Mouse (Mus musculus): ENCODE measurements around the gene Fam122b. TPM values are rescaled to one million over a fixed set of nuclear protein-coding genes. Genes with fewer than 3 reads are reported as not detected.

The Fam122b gene
- polyA plus RNA-seq, 1 experiment, result 2.9 TPM

GRCm38 (mm10) chrX:53240011-53240410 lies 29.6 kb downstream of the Fam122b start, which contains the start of gene Plac1:
TSS of gene Plac1 (minus strand) at chrX:53240111.
- no peak within 1 kb of the TSS for H3K4me3 ChIP-seq (ENCODE audit: control insufficient read depth, low read depth, low read length)
- no peak within 1 kb of the TSS for H3K27ac ChIP-seq (ENCODE audit: control insufficient read depth, insufficient read depth, low read depth, low read length)
- TF ChIP-seq POLR2A (IDR thresholded peaks at IDR 0.05; ENCODE audit: control insufficient read depth, low read depth, low read length) (no peak), CTCF (IDR thresholded peaks at IDR 0.05; ENCODE audit: control insufficient read depth, insufficient read depth, insufficient replicate concordance, low read depth, low read length) (no peak)
- no peaks in the 10 kb centered on the region for H3K27me3 ChIP-seq (ENCODE audit: control insufficient read depth, insufficient read depth, low read length)
- no peaks in the 10 kb centered on the region for H3K4me1 ChIP-seq (ENCODE audit: control insufficient read depth, insufficient read depth, low read length)
- H3K36me3 ChIP-seq (ENCODE audit: control insufficient read depth, insufficient read depth, low read length), result no peaks in the 10 kb centered on the region

GRCm38 (mm10) chrX:53237971-53238370 lies 31.6 kb downstream of the Fam122b start:
- H3K36me3 ChIP-seq (ENCODE audit: control insufficient read depth, insufficient read depth, low read length), result no peaks in the 10 kb centered on the region
- no peak for TF ChIP-seq POLR2A (IDR thresholded peaks at IDR 0.05; ENCODE audit: control insufficient read depth, low read depth, low read length)
- no peak for TF ChIP-seq CTCF (IDR thresholded peaks at IDR 0.05; ENCODE audit: control insufficient read depth, insufficient read depth, insufficient replicate concordance, low read depth, low read length)

GRCm38 (mm10) chrX:53236404-53236803 lies 33.2 kb downstream of the Fam122b start:
- Histone ChIP-seq H3K27me3 (ENCODE audit: control insufficient read depth, insufficient read depth, low read length) (no peaks in the 10 kb centered on the region), H3K4me1 (ENCODE audit: control insufficient read depth, insufficient read depth, low read length) (no peaks in the 10 kb centered on the region), H3K36me3 (ENCODE audit: control insufficient read depth, insufficient read depth, low read length) (no peaks in the 10 kb centered on the region), H3K4me3 (ENCODE audit: control insufficient read depth, low read depth, low read length) (no peak overlapping the region), H3K27ac (ENCODE audit: control insufficient read depth, insufficient read depth, low read depth, low read length) (no peak overlapping the region)
- no peak for TF ChIP-seq POLR2A (IDR thresholded peaks at IDR 0.05; ENCODE audit: control insufficient read depth, low read depth, low read length)
- TF ChIP-seq CTCF (IDR thresholded peaks at IDR 0.05; ENCODE audit: control insufficient read depth, insufficient read depth, insufficient replicate concordance, low read depth, low read length), result no peak

More at GRCm38 (mm10) chrX:53237971-53238370, 31.6 kb downstream of the Fam122b start:
- no peak overlapping the region for H3K27ac ChIP-seq (ENCODE audit: control insufficient read depth, insufficient read depth, low read depth, low read length)
- no peaks in the 10 kb centered on the region for H3K4me1 ChIP-seq (ENCODE audit: control insufficient read depth, insufficient read depth, low read length)
- H3K27me3 ChIP-seq (ENCODE audit: control insufficient read depth, insufficient read depth, low read length), result no peaks in the 10 kb centered on the region
- no peak overlapping the region for H3K4me3 ChIP-seq (ENCODE audit: control insufficient read depth, low read depth, low read length)

- Histone ChIP-seq H3K27ac (ENCODE audit: control insufficient read depth, insufficient read depth, low read depth, low read length) (no peak overlapping the region), H3K36me3 (ENCODE audit: control insufficient read depth, insufficient read depth, low read length) (no peaks in the 10 kb centered on the region)
- no peak for TF ChIP-seq CTCF (IDR thresholded peaks at IDR 0.05; ENCODE audit: control insufficient read depth, insufficient read depth, insufficient replicate concordance, low read depth, low read length)
- no peak for TF ChIP-seq POLR2A (IDR thresholded peaks at IDR 0.05; ENCODE audit: control insufficient read depth, low read depth, low read length)
Observed at GRCm38 (mm10) chrX:53233689-53234088, 35.9 kb downstream of the Fam122b start.

GRCm38 (mm10) chrX:53231965-53232364 lies 37.6 kb downstream of the Fam122b start:
- Histone ChIP-seq H3K4me1 (ENCODE audit: control insufficient read depth, insufficient read depth, low read length) (no peaks in the 10 kb centered on the region), H3K27me3 (ENCODE audit: control insufficient read depth, insufficient read depth, low read length) (no peaks in the 10 kb centered on the region), H3K4me3 (ENCODE audit: control insufficient read depth, low read depth, low read length) (peak overlapping the region; percentile 29), H3K36me3 (ENCODE audit: control insufficient read depth, insufficient read depth, low read length) (no peaks in the 10 kb centered on the region), H3K27ac (ENCODE audit: control insufficient read depth, insufficient read depth, low read depth, low read length) (peak overlapping the region; percentile 6; the same call in 1 of the 2 replicates)
- TF ChIP-seq CTCF (IDR thresholded peaks at IDR 0.05; ENCODE audit: control insufficient read depth, insufficient read depth, insufficient replicate concordance, low read depth, low read length) (no peak), POLR2A (IDR thresholded peaks at IDR 0.05; ENCODE audit: control insufficient read depth, low read depth, low read length) (no peak)

More at GRCm38 (mm10) chrX:53233689-53234088, 35.9 kb downstream of the Fam122b start:
- no peaks in the 10 kb centered on the region for H3K27me3 ChIP-seq (ENCODE audit: control insufficient read depth, insufficient read depth, low read length)
- H3K4me1 ChIP-seq (ENCODE audit: control insufficient read depth, insufficient read depth, low read length), result no peaks in the 10 kb centered on the region
- H3K4me3 ChIP-seq (ENCODE audit: control insufficient read depth, low read depth, low read length), result no peak overlapping the region

- no peak for TF ChIP-seq CTCF (IDR thresholded peaks at IDR 0.05; ENCODE audit: control insufficient read depth, insufficient read depth, insufficient replicate concordance, low read depth, low read length)
- no peak overlapping the region for H3K4me3 ChIP-seq (ENCODE audit: control insufficient read depth, low read depth, low read length)
- H3K4me1 ChIP-seq (ENCODE audit: control insufficient read depth, insufficient read depth, low read length), result no peaks in the 10 kb centered on the region
- no peaks in the 10 kb centered on the region for H3K27me3 ChIP-seq (ENCODE audit: control insufficient read depth, insufficient read depth, low read length)
- H3K36me3 ChIP-seq (ENCODE audit: control insufficient read depth, insufficient read depth, low read length), result no peaks in the 10 kb centered on the region
- no peak overlapping the region for H3K27ac ChIP-seq (ENCODE audit: control insufficient read depth, insufficient read depth, low read depth, low read length)
Observed at GRCm38 (mm10) chrX:53224353-53224944, 45.2 kb downstream of the Fam122b start.

GRCm38 (mm10) chrX:53220855-53221254 lies 48.8 kb downstream of the Fam122b start:
- no peaks in the 10 kb centered on the region for H3K27me3 ChIP-seq (ENCODE audit: control insufficient read depth, insufficient read depth, low read length)
- no peak overlapping the region for H3K27ac ChIP-seq (ENCODE audit: control insufficient read depth, insufficient read depth, low read depth, low read length)
- TF ChIP-seq CTCF (IDR thresholded peaks at IDR 0.05; ENCODE audit: control insufficient read depth, insufficient read depth, insufficient replicate concordance, low read depth, low read length), result no peak
- no peak for TF ChIP-seq POLR2A (IDR thresholded peaks at IDR 0.05; ENCODE audit: control insufficient read depth, low read depth, low read length)

More at GRCm38 (mm10) chrX:53220855-53221254, 48.8 kb downstream of the Fam122b start:
- Histone ChIP-seq H3K36me3 (ENCODE audit: control insufficient read depth, insufficient read depth, low read length) (no peaks in the 10 kb centered on the region), H3K4me3 (ENCODE audit: control insufficient read depth, low read depth, low read length) (no peak overlapping the region), H3K4me1 (ENCODE audit: control insufficient read depth, insufficient read depth, low read length) (no peaks in the 10 kb centered on the region)
